Mouse (Mus musculus): ENCODE data around the gene Atp2b4. TPM values are rescaled to one million over a fixed set of nuclear protein-coding genes. Genes with fewer than 3 reads are reported as not detected.

Atp2b4 gene
- total and polyA plus RNA-seq, 3 experiments, result 6.6 to 22.3 (median 21.3) TPM

- no peaks in the 10 kb centered on the region for H3K36me3 ChIP-seq (ENCODE audit: control insufficient read depth, insufficient read depth, low read length)
- 83% methylated on average over 12 of the region's 12 CpGs for WGBS
- H3K79me2 ChIP-seq (replicated peaks; ENCODE audit: control insufficient read depth, insufficient read depth, low read length), result no peaks in the 10 kb centered on the region
- no peaks in the 10 kb centered on the region for H3K27me3 ChIP-seq (ENCODE audit: control insufficient read depth, insufficient read depth, low read length)
- intact Hi-C loops (cut with DNase I), result no loop called here
- H3K4me3 ChIP-seq, result no peak overlapping the region
- no peak overlapping the region for H3K27ac ChIP-seq
- no peaks in the 10 kb centered on the region for H3K4me1 ChIP-seq (ENCODE audit: control insufficient read depth, insufficient read depth, low read length)
- no peak for TF ChIP-seq POLR2A (IDR thresholded peaks at IDR 0.05; ENCODE audit: insufficient read depth, low read depth, low read length)
- TF ChIP-seq CTCF (IDR thresholded peaks at IDR 0.05), result no peak
- no peak for TF ChIP-seq EP300 (IDR thresholded peaks at IDR 0.05; ENCODE audit: insufficient read depth, low read depth, low read length)
- no peak for DNase-seq
- no peak overlapping the region for H3K9ac ChIP-seq (ENCODE audit: low read depth, low read length)
Measured at GRCm38 (mm10) chr1:133840530-133840929, 39.7 kb upstream of the Atp2b4 start.

GRCm38 (mm10) chr1:133834309-133834708 is 33.5 kb upstream of the Atp2b4 start:
- DNase-seq, result peak; percentile 29 to 54
- intact Hi-C loops (cut with DNase I), result no loop called here
- no peaks in the 10 kb centered on the region for H3K79me2 ChIP-seq (replicated peaks; ENCODE audit: control insufficient read depth, insufficient read depth, low read length)
- H3K9ac ChIP-seq (ENCODE audit: low read depth, low read length), result no peak overlapping the region
- no peak overlapping the region for H3K4me3 ChIP-seq
- H3K27me3 ChIP-seq (ENCODE audit: control insufficient read depth, insufficient read depth, low read length), result no peaks in the 10 kb centered on the region
- no peaks in the 10 kb centered on the region for H3K36me3 ChIP-seq (ENCODE audit: control insufficient read depth, insufficient read depth, low read length)
- no peaks in the 10 kb centered on the region for H3K4me1 ChIP-seq (ENCODE audit: control insufficient read depth, insufficient read depth, low read length)
- 75% methylated on average over 6 of the region's 6 CpGs for WGBS
- H3K27ac ChIP-seq, result no peak overlapping the region
- TF ChIP-seq EP300 (IDR thresholded peaks at IDR 0.05; ENCODE audit: insufficient read depth, low read depth, low read length), result no peak
- TF ChIP-seq POLR2A (IDR thresholded peaks at IDR 0.05; ENCODE audit: insufficient read depth, low read depth, low read length), result no peak
- TF ChIP-seq CTCF (IDR thresholded peaks at IDR 0.05), result no peak

- DNase-seq, result no peak
- no peak overlapping the region for H3K9ac ChIP-seq (ENCODE audit: low read depth, low read length)
- no peaks in the 10 kb centered on the region for H3K4me1 ChIP-seq (ENCODE audit: control insufficient read depth, insufficient read depth, low read length)
- no peak overlapping the region for H3K4me3 ChIP-seq
- TF ChIP-seq POLR2A (IDR thresholded peaks at IDR 0.05; ENCODE audit: insufficient read depth, low read depth, low read length) (no peak), EP300 (IDR thresholded peaks at IDR 0.05; ENCODE audit: insufficient read depth, low read depth, low read length) (no peak), CTCF (IDR thresholded peaks at IDR 0.05) (no peak)
- no peaks in the 10 kb centered on the region for H3K36me3 ChIP-seq (ENCODE audit: control insufficient read depth, insufficient read depth, low read length)
- intact Hi-C loops (cut with DNase I), result no loop called here
- no peaks in the 10 kb centered on the region for H3K27me3 ChIP-seq (ENCODE audit: control insufficient read depth, insufficient read depth, low read length)
- 75% methylated on average over 5 of the region's 5 CpGs for WGBS
- no peak overlapping the region for H3K27ac ChIP-seq
- H3K79me2 ChIP-seq (replicated peaks; ENCODE audit: control insufficient read depth, insufficient read depth, low read length), result no peaks in the 10 kb centered on the region
Measured at GRCm38 (mm10) chr1:133832781-133833180, 31.9 kb upstream of the Atp2b4 start.

- Histone ChIP-seq H3K4me1 (ENCODE audit: control insufficient read depth, insufficient read depth, low read length) (no peaks in the 10 kb centered on the region), H3K79me2 (replicated peaks; ENCODE audit: control insufficient read depth, insufficient read depth, low read length) (no peaks in the 10 kb centered on the region), H3K27me3 (ENCODE audit: control insufficient read depth, insufficient read depth, low read length) (no peaks in the 10 kb centered on the region), H3K9ac (ENCODE audit: low read depth, low read length) (no peak overlapping the region), H3K36me3 (ENCODE audit: control insufficient read depth, insufficient read depth, low read length) (no peaks in the 10 kb centered on the region), H3K27ac (no peak overlapping the region), H3K4me3 (no peak overlapping the region)
- no peak for TF ChIP-seq CTCF (IDR thresholded peaks at IDR 0.05)
- no peak for TF ChIP-seq EP300 (IDR thresholded peaks at IDR 0.05; ENCODE audit: insufficient read depth, low read depth, low read length)
- no peak for TF ChIP-seq POLR2A (IDR thresholded peaks at IDR 0.05; ENCODE audit: insufficient read depth, low read depth, low read length)
- intact Hi-C loops (cut with DNase I), result no loop called here
- DNase-seq, result no peak
- WGBS, result 75% methylated on average over 7 of the region's 7 CpGs
Measured at GRCm38 (mm10) chr1:133826193-133826592, 25.4 kb upstream of the Atp2b4 start.

- WGBS, result 62% methylated on average over 8 of the region's 8 CpGs
- no peaks in the 10 kb centered on the region for H3K4me1 ChIP-seq (ENCODE audit: control insufficient read depth, insufficient read depth, low read length)
- H3K79me2 ChIP-seq (replicated peaks; ENCODE audit: control insufficient read depth, insufficient read depth, low read length), result no peaks in the 10 kb centered on the region
- H3K27me3 ChIP-seq (ENCODE audit: control insufficient read depth, insufficient read depth, low read length), result no peaks in the 10 kb centered on the region
- intact Hi-C loops (cut with DNase I), result no loop called here
- H3K4me3 ChIP-seq, result no peak overlapping the region
- no peak for DNase-seq
- H3K27ac ChIP-seq, result no peak overlapping the region
- H3K9ac ChIP-seq (ENCODE audit: low read depth, low read length), result no peak overlapping the region
- TF ChIP-seq EP300 (IDR thresholded peaks at IDR 0.05; ENCODE audit: insufficient read depth, low read depth, low read length) (no peak), CTCF (IDR thresholded peaks at IDR 0.05) (no peak), POLR2A (IDR thresholded peaks at IDR 0.05; ENCODE audit: insufficient read depth, low read depth, low read length) (no peak)
- H3K36me3 ChIP-seq (ENCODE audit: control insufficient read depth, insufficient read depth, low read length), result no peaks in the 10 kb centered on the region
Measured at GRCm38 (mm10) chr1:133825543-133825942, 24.7 kb upstream of the Atp2b4 start.

GRCm38 (mm10) chr1:133825140-133825539 is 24.3 kb upstream of the Atp2b4 start:
- 97% methylated on average over 2 of the region's 2 CpGs for WGBS
- H3K27ac ChIP-seq, result no peak overlapping the region

More at GRCm38 (mm10) chr1:133825140-133825539, 24.3 kb upstream of the Atp2b4 start:
- H3K27me3 ChIP-seq (ENCODE audit: control insufficient read depth, insufficient read depth, low read length), result no peaks in the 10 kb centered on the region
- H3K4me3 ChIP-seq, result no peak overlapping the region
- no peaks in the 10 kb centered on the region for H3K79me2 ChIP-seq (replicated peaks; ENCODE audit: control insufficient read depth, insufficient read depth, low read length)
- no peak for DNase-seq
- no peak overlapping the region for H3K9ac ChIP-seq (ENCODE audit: low read depth, low read length)
- intact Hi-C loops (cut with DNase I), result no loop called here
- TF ChIP-seq CTCF (IDR thresholded peaks at IDR 0.05) (no peak), EP300 (IDR thresholded peaks at IDR 0.05; ENCODE audit: insufficient read depth, low read depth, low read length) (no peak), POLR2A (IDR thresholded peaks at IDR 0.05; ENCODE audit: insufficient read depth, low read depth, low read length) (no peak)
- H3K4me1 ChIP-seq (ENCODE audit: control insufficient read depth, insufficient read depth, low read length), result no peaks in the 10 kb centered on the region
- H3K36me3 ChIP-seq (ENCODE audit: control insufficient read depth, insufficient read depth, low read length), result no peaks in the 10 kb centered on the region
